Mouse (Mus musculus) embryonic fibroblast, embryonic 13.5 days (primary cell): ENCODE measurements around the gene Copa. TPM values are rescaled to one million over a fixed set of nuclear protein-coding genes. Genes with fewer than 3 reads are reported as not detected.

Source experiments
- H3K27ac ChIP-seq: 2 replicates; pipeline ENCODE4 v1.5.1; 2012; ENCODE audit warnings: low read length, control low read depth, inconsistent platforms; ENCODE audit not compliant: insufficient read depth
- H3K4me1 ChIP-seq: 2 replicates; pipeline ENCODE4 v1.6.1; 2011; ENCODE audit warnings: low read length; ENCODE audit not compliant: control insufficient read depth, insufficient read depth
- H3K4me3 ChIP-seq: 2 replicates; pipeline ENCODE4 v1.5.1; 2011; ENCODE audit warnings: mild to moderate bottlenecking, control low read depth, low read length; ENCODE audit not compliant: insufficient read depth
- CTCF ChIP-seq: IDR thresholded peaks from 2 replicates; pipeline ENCODE4 v1.5.1; 2011; ENCODE audit warnings: mild to moderate bottlenecking, control low read depth, low read length, moderate library complexity, borderline replicate concordance; ENCODE audit not compliant: insufficient read depth
- POLR2A ChIP-seq: IDR thresholded peaks from 2 replicates; pipeline ENCODE4 v1.6.1; 2011; ENCODE audit warnings: low read depth, mild to moderate bottlenecking, control low read depth, low read length, moderate library complexity
- polyA plus RNA-seq: library from polyadenylated mRNA; stranded (reverse); fragments of >200 nt; gene quantifications from 2 replicates; pipeline ENCODE4 v1.2.4, GENCODE M21; 2011; ENCODE audit warnings: low read depth; ENCODE audit not compliant: missing spikeins, insufficient read length

Gene Copa
- 369 and 398 TPM in 2 replicates for polyA plus RNA-seq

DNA sequence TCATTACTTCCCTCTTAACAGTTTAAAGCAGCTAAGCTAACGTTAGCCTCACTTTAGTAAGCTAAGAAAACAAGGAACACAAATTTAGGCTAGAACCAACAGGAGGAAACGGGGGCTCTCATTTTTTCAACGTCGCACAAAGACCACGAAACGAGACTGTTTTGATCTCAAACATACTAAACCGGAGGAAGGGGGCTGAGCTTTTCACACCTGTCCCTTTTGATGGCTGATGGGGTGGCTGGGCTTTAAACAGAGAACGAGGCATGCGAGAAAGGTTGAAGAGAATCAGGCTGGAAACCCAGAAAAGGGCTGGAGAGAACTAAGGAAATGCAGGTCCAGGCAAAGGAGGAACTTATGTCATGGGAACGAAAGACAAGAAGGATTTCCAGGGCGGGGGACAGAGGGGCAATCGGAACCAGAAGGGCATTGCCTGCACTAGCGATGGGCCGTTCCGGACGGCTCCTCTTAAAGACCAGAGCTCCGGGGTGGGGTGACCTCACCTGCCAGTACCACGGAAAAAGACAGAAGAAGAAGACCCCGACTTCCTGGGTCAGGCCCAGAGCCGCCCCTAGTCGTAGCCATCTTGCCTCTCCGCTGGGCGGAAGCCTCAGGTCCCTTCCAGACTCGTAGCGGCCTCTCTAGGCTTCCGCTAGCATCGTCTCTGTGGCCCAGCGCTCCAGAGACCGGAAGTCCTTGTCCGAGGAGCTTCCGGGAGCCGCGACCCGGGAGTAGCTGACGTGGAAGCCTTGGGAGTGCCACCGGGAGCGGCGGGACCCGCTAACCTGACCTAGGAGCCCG lies at the start of gene Copa, which contains the start of gene Ncstn:
Copa (plus strand) TSS at position 429 of the 798 bp plus-strand sequence.
Ncstn (minus strand) TSS at position 695 of the 798 bp plus-strand sequence.
- Histone ChIP-seq H3K27ac (peak within 1 kb of the TSS; percentile 79), H3K4me1 (peaks cover 5% of the 10 kb centered on the region), H3K4me3 (peak within 1 kb of the TSS; percentile 97)
- TF ChIP-seq POLR2A (peak; percentile 72; the same call in 1 of the 2 replicates), CTCF (no peak)

GRCm38 (mm10) chr1:172046410-172046809 lies 35.9 kb upstream of the Copa start:
- Histone ChIP-seq H3K4me1 (no peaks in the 10 kb centered on the region), H3K4me3 (no peak overlapping the region), H3K27ac (no peak overlapping the region)
- TF ChIP-seq POLR2A (no peak), CTCF (no peak)

GRCm38 (mm10) chr1:172046938-172047337 lies 35.4 kb upstream of the Copa start:
- TF ChIP-seq CTCF, result peak; percentile 51
- TF ChIP-seq POLR2A, result no peak
- Histone ChIP-seq H3K4me3 (no peak overlapping the region), H3K27ac (no peak overlapping the region), H3K4me1 (no peaks in the 10 kb centered on the region)

DNA sequence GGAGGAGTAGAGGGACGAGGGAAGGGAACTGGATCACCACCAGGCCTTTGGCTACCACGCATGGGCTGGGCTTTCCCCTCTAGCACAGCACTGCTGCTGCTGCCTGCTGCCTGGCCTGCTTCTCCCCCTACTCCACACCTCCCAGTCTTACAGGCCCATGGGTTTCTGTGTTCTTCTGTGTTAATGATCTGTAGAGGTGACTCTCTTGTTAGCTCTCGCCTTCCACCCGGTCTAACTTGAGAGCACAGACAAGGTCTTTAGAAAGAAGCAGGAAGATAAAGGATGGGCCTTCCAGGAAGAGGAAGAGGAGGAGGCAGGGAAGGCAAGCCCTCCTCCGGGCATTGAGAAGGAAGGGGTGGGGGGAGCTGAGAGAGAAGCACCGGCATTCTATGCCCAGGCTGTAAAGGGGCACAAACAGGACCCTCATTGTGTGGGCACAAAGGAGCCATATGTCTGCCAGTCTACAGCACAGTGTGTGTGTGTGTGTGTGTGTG lies 34.0 kb upstream of the Copa start:
- H3K27ac ChIP-seq, result no peak overlapping the region

DNA sequence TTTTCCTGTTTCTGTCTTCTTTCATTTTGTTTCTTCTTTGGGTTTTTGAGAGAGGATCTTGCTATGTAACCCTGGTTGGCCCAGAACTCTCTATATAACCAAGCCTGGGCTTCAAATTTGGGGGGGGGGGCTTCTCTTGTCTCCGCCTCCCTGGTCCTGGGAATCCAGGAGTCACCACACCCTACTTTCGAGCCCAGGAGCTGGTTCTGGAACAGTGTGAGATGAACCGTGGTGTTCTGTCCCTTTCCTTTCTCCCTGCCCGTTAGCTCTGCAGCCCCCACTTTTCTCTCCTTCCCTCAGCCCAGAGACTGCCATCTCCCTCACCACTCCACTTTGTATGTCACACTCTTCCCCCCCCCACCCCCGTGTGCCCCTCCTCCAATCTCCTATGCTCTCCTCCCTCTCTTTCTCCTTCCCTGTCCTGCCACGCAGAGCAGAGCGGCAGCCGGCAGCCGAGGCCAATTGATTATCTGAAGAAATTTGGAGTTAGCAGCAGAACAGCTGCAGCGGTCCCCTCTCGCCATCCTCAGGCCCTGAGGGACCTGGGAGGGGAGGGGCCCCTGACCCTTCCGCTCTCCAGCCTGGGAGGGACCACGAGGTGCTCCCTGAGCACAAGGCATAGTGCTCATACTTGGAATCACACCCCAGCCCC lies 33.1 kb upstream of the Copa start:
- H3K4me3 ChIP-seq, result no peak overlapping the region
- no peaks in the 10 kb centered on the region; the same call in 1 of the 2 replicates for H3K4me1 ChIP-seq
- no peak overlapping the region for H3K27ac ChIP-seq
- TF ChIP-seq CTCF, result no peak
- TF ChIP-seq POLR2A, result no peak

More for the DNA sequence above, 34.0 kb upstream of the Copa start:
- Histone ChIP-seq H3K4me1 (no peaks in the 10 kb centered on the region), H3K4me3 (no peak overlapping the region)
- TF ChIP-seq POLR2A (no peak), CTCF (no peak)

DNA sequence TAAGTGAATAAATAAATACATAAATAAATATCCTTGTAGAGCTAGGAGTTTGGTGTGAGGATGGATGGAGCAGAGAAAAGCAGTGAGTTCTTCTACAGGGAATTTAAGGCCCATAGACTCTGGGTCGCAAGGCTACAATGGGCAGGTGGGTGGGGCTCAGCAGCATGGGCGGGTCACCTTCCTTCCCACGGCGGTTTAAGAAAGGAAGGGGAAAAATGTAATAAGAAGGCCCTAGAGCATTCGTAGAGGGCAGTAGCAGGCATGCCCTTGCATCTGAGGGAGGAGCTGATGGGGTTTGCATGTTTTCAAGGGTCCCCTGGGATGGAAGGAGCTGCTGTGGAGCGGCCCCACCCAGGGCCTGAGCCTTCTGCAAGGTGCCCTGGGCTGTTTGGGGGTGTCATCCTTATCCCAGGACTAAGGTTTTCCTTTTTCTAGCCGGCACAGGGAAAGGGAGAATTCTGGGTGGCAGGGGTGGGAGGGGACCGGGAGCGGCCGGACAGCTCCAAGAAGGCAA lies 29.5 kb upstream of the Copa start:
- Histone ChIP-seq H3K27ac (no peak overlapping the region), H3K4me1 (no peaks in the 10 kb centered on the region; the same call in 1 of the 2 replicates), H3K4me3 (no peak overlapping the region)
- TF ChIP-seq CTCF, result no peak
- TF ChIP-seq POLR2A, result no peak

- TF ChIP-seq POLR2A (no peak), CTCF (no peak)
- Histone ChIP-seq H3K4me1 (no peaks in the 10 kb centered on the region; the same call in 1 of the 2 replicates), H3K4me3 (no peak overlapping the region), H3K27ac (no peak overlapping the region)
These were observed 28.5 kb upstream of the Copa start for GRCm38 (mm10) chr1:172053541-172054440.

DNA sequence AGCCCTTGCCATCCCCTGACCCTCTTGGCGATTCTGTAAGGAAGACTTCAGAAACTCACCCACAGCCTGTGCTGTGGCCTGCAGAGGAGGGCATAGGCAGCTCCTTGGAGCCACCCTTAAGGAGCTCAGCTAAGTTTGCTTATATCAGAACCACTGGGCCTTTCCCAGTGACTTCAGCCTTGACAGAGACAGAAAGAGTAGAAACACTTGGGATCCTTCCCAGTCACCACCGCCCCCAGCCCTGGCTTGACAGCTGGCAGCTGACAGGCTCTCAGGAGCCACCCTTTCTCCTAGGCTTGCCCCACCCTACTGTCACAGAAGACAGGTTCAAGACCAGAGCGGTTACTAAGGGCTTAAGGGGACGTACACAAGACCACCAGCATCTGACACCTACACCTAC lies 26.1 kb upstream of the Copa start:
- Histone ChIP-seq H3K4me1 (no peaks in the 10 kb centered on the region; the same call in 1 of the 2 replicates), H3K4me3 (no peak overlapping the region), H3K27ac (no peak overlapping the region)
- TF ChIP-seq CTCF, result no peak
- no peak for TF ChIP-seq POLR2A

DNA sequence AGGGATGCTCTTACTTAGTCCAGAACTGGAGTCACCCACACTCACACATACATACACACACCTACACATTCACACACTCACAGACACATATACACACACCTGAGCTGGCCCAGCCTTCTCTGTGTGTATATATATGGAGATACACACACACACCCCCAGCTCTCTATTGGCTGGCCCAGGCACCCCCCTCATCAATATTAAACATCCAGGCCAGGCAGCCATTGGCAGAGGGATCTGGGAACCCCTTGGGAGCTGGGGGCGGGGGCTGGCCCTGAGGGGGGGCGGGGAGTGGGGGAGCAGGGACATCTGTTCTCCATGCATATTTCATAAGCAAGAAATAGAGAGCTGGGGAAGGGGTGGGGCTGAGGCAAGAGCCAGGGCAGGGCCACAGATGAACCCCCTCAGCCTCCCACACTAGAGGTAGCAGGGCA lies 24.8 kb upstream of the Copa start, which contains the start of gene Nhlh1:
Nhlh1 (minus strand) TSS at position 83 of the 431 bp plus-strand sequence.
- Histone ChIP-seq H3K27ac (no peak within 1 kb of the TSS), H3K4me1 (no peaks in the 10 kb centered on the region; the same call in 1 of the 2 replicates), H3K4me3 (no peak within 1 kb of the TSS)
- TF ChIP-seq POLR2A (no peak), CTCF (no peak)
